Mouse (Mus musculus): ENCODE measurements around the gene Naa20.

DNA sequence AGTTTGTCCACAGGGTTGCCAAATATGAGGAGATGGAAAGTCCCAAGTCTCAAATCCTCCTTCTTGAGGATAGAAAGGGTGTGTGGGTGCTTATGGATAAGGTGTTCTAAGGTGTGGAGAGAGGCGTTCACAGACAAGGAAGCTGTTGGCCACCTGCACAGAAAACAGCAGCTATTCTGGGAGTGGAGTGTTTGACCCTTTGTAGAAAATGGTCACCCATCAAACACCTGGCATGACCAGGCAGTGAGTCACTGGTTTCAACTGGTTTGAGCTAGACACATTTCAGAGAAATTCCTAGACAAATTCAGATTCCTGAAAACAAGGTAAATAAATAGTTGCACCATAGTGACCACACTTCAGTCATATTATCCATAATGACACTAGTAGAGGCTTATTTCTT is 29.8 kb upstream of the Naa20 start:
- TF ChIP-seq CTCF (IDR thresholded peaks at IDR 0.05; ENCODE audit: control insufficient read depth, insufficient read depth, insufficient replicate concordance, low read depth, low read length) (no peak), POLR2A (IDR thresholded peaks at IDR 0.05; ENCODE audit: control insufficient read depth, low read depth, low read length) (no peak)
